Mouse (Mus musculus) liver (tissue): ENCODE results near the gene Hist4h4.

Experiments used
- DNase-seq: peaks from one replicate; pipeline ENCODE4 v3.0.0-alpha.2; 2020; ENCODE audit warnings: mixed read lengths

Gene Hist4h4

DNA sequence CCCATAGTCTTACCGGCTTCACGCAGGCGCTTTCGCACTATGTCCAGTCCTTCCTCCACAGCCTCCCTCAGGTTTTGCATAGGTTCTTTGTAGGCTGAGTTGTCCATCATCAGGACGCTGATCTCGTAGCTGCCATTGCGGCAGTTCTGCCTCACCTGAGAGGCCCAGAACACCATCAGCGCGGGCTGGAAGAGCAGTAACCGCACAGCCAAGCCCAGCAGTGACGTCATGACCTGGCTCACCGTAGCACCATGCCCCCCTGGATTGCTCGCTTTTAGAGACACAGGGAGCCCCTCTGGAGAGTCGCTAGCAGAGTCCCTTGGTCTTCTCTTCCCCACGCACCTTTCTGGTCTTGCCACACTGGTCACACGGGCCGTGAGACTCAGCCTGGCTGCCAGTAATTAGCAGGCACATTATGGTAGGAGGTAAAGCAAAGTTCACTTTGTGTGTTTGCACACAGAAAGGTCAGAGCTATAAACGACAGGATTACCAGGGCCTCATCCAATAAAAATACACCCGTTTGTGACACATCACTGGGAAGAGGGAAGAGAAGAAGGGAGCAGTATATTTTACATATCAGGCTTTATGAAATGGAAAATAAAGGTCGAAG, 22.7 kb downstream of the Hist4h4 start, which contains the start of gene Gucy2c:
TSS of gene Gucy2c (minus strand) at position 389 of the 610 bp plus-strand sequence.
- DNase-seq, result no peak

DNA sequence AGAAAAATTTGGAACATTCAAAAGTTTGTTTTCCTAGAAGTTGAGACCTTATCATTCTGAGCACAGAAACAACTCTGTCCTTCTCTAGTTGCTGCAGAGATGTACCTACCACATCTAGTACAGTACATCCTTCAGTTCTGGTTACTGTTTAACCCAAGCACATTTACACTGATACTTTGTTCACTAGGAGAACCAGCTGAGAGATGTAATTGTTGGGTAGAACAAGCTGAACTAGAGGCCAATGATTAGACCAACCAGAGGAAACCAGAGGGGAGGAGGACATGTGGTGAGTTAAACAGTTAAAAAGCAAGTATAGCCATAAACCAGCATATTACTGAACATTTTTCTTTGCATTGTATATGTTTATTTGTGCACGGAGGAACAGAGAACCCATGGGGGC, 27.8 kb downstream of the Hist4h4 start:
- DNase-seq, result no peak

DNA sequence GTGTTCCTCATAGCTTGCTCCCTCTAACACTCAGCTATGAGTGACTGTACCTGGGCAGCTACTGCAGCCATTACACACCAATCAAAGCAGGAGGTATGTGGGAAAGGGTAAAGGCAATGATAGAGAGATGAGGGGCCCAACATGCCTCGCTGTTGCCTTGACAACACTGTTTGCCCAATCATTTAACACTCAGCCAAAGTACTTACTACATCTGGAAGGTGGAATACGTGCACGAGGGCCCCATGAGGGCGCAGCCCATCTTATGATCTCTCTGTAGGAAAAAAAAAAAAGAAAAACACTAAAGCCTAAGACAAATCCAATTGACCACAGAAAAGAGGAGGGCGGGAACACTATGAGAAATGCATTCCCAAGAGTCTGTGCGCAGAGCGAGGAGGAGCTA, 34.4 kb downstream of the Hist4h4 start:
- no peak for DNase-seq

DNA sequence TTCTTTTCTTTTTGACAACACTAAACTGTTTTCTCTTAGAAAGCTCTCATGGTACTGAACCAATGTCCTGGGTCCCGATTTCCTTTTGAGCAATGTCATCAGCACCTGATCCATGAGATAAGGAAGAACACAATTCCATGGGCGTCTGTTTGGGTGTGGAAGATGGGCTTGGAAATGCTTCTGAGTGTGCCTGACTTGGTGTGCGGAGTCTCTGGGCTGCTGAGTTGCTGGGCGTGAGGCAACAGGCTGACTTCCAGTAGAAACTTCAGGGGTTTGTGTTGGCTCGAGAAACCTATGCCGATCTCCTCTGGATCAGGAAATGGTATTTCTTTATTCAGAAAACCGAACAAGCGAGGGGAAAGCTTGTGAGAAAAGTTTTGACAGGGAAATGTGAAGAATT, 35.1 kb downstream of the Hist4h4 start:
- DNase-seq, result no peak

DNA sequence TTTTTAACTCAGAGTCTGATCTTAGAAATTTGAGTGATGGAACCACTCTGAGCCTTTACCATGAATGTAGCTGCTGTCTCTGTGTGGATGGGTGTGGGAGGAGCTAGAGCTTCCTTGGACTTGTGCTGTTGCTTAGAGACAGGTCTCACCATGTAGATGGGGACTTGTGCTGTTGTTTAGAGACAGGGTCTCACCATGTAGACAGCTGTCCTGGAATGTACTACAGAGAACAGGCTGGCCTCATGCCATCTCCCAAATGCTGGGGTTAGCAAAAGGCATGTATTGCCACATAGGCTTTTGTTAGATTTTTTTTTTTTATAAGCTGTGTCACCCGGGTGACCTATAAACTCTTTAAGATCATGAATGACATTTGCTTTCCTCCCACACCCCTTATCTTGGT, 40.3 kb downstream of the Hist4h4 start:
- no peak for DNase-seq
